Mouse (Mus musculus) stomach, postnatal 0 days (tissue): Measurements from ENCODE around the gene Tlcd1. TPM values are rescaled to one million over a fixed set of nuclear protein-coding genes. Genes with fewer than 3 reads are reported as not detected.

Experiments
- ATAC-seq: fragments of 200-750 bp; cut with Nextera tagmentation; 2 replicates; pipeline ENCODE4 v1.8.0; 2017; ENCODE audit not compliant: low FRiP score, low TSS enrichment
- DNase-seq: peaks from one replicate; pipeline ENCODE4 v3.0.0-alpha.2; 2016; ENCODE audit warnings: low spot score
- H3K27ac ChIP-seq: fragments of 300-500 bp; sonication (generic); replicated peaks from 2 replicates; pipeline ENCODE4 v1.5.1; 2014; ENCODE audit warnings: mild to moderate bottlenecking, control low read depth
- H3K27me3 ChIP-seq: fragments of 300-500 bp; sonication (generic); 2 replicates; pipeline ENCODE4 v1.6.1; 2014; ENCODE audit warnings: low read length; ENCODE audit not compliant: control insufficient read depth, insufficient read depth
- H3K36me3 ChIP-seq: fragments of 300-500 bp; sonication (generic); 2 replicates; pipeline ENCODE4 v1.6.1; 2014; ENCODE audit warnings: low read length, mixed read lengths; ENCODE audit not compliant: control insufficient read depth, insufficient read depth
- H3K4me1 ChIP-seq: fragments of 300-500 bp; sonication (generic); replicated peaks from 2 replicates; pipeline ENCODE4 v1.6.1; 2014; ENCODE audit warnings: antibody characterized with exemption; ENCODE audit not compliant: control insufficient read depth, insufficient read depth
- H3K4me2 ChIP-seq: fragments of 300-500 bp; sonication (generic); replicated peaks from 2 replicates; pipeline ENCODE4 v1.6.1; 2014; ENCODE audit warnings: low read depth, mild to moderate bottlenecking, control low read depth, moderate library complexity
- H3K4me3 ChIP-seq: fragments of 300-500 bp; sonication (generic); 2 replicates; pipeline ENCODE4 v1.5.1; 2014; ENCODE audit warnings: low read depth, low read length, control low read depth
- H3K9ac ChIP-seq: fragments of 300-500 bp; sonication (generic); 2 replicates; pipeline ENCODE4 v1.6.1; 2014; ENCODE audit warnings: mild to moderate bottlenecking, low read length, control low read depth, mixed read lengths
- H3K9me3 ChIP-seq: fragments of 300-500 bp; sonication (generic); 2 replicates; pipeline ENCODE4 v1.6.1; 2016; ENCODE audit warnings: low read length; ENCODE audit not compliant: control insufficient read depth
- CTCF ChIP-seq: IDR thresholded peaks from 2 replicates; pipeline ENCODE4 v1.5.1; 2016; ENCODE audit warnings: antibody characterized with exemption, low read depth, mild to moderate bottlenecking, moderate library complexity
- EP300 ChIP-seq: optimal IDR thresholded peaks from 2 replicates; pipeline ENCODE3; 2016; ENCODE audit warnings: antibody characterized with exemption
- WGBS: fragments of 180-500 bp; shearing (Covaris S2); extraction: QIAGEN DNeasy Blood & Tissue Kit; methylation state at CpG from one replicate; pipeline ENCODE4 v1.1.7; 2014; 5-methylcytosine and 5-hydroxymethylcytosine counted together
- polyA plus RNA-seq: library from polyadenylated mRNA; unstranded; fragments of >200 nt; fragmentation: Nextera tagmentation; extraction: Ambion mirVana; gene quantifications from 2 replicates; pipeline ENCODE4 v1.2.1, GENCODE M21; 2015

The Tlcd1 gene
- polyA plus RNA-seq, 1 experiment from 2014 or later, result 41.3 TPM

DNA sequence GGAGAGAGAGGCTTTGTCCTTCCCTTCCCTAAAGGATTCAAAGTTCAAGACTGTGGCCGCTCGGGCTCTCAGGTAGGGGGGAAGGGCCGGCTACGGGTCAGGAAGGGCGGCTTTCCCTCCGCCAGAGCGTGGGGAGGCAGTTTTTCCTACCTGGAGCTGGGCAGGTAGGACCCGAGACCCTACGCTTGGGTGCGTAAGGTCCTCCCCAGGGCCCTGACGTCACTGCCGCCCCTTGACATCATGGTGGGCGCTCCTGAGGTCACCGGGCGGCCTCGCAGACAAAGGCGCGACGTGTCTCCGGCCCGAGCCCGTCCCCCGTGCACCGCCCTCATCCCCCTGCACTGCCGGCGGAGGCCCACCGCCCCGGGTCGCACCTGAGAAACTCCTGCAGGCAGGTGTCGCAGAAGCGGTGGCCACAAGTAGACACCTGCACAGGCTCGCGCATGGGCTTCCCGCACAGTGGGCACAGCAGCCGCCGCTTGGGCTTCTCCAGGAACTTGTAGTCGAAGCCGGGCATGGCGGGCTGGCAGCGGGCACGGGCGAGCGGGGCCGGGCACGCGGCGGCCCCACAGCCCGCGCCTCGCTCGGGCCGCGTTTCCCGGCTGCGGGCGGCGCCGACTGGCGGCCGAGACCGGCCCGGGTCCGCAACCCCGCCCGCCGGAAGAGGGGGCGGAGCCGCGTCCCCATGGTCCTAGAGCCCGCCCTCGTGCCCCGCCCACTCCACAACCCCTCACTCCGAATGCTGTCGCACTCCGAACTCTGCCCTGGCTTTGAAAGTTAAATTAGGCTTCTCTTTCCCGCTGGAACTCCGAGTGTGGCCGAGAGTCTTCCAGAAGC is 11.4 kb upstream of the Tlcd1 start, which contains the start of gene Traf4:
Gene Traf4 (minus strand): TSS at position 666 of the 837 bp plus-strand sequence.
- peaks cover 8% of the 10 kb centered on the region for H3K4me1 ChIP-seq
- peak within 1 kb of the TSS; percentile 88 for H3K4me3 ChIP-seq
- H3K9me3 ChIP-seq, result no peaks in the 10 kb centered on the region
- ATAC-seq, result peak; percentile 77
- peak within 1 kb of the TSS; percentile 97 for H3K27ac ChIP-seq
- WGBS, result under 1% methylated on average over 67 of the region's 78 CpGs
- H3K9ac ChIP-seq, result peak within 1 kb of the TSS; percentile 93
- peak within 1 kb of the TSS; percentile 89 for H3K4me2 ChIP-seq
- peaks cover 12% of the 10 kb centered on the region for H3K36me3 ChIP-seq
- DNase-seq, result peak; percentile 88
- TF ChIP-seq CTCF (peak; percentile 48), EP300 (no peak)
- H3K27me3 ChIP-seq, result no peaks in the 10 kb centered on the region

DNA sequence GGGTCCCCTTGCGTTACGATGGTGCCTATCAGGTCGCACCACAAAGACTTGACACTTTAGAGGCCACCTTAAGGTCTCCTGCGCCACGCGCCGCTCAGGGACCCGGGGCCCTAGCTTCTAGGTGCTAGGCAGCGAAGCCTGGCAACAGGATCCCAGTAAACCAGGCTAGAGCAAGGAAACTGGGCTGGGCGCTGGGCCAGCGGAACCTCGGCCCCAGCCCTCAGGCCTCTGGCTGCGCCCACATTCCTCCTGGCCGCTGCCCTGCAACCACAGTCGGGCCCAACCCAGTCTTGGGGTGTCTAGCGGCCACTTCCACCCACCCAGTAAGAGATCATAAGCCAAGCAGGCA is 10.8 kb upstream of the Tlcd1 start:
- peaks cover 6% of the 10 kb centered on the region; the same call in 1 of the 2 replicates for H3K36me3 ChIP-seq
- peak overlapping the region; percentile 93 for H3K9ac ChIP-seq
- 2% methylated on average over 16 of the region's 16 CpGs for WGBS
- peak overlapping the region; percentile 89 for H3K4me2 ChIP-seq
- ATAC-seq, result peak; percentile 74
- DNase-seq, result peak; percentile 88
- no peaks in the 10 kb centered on the region for H3K27me3 ChIP-seq
- no peaks in the 10 kb centered on the region for H3K9me3 ChIP-seq
- H3K4me3 ChIP-seq, result peak overlapping the region; percentile 88
- H3K27ac ChIP-seq, result peak overlapping the region; percentile 97
- TF ChIP-seq CTCF, result no peak
- no peak for TF ChIP-seq EP300
- H3K4me1 ChIP-seq, result peaks cover 8% of the 10 kb centered on the region

DNA sequence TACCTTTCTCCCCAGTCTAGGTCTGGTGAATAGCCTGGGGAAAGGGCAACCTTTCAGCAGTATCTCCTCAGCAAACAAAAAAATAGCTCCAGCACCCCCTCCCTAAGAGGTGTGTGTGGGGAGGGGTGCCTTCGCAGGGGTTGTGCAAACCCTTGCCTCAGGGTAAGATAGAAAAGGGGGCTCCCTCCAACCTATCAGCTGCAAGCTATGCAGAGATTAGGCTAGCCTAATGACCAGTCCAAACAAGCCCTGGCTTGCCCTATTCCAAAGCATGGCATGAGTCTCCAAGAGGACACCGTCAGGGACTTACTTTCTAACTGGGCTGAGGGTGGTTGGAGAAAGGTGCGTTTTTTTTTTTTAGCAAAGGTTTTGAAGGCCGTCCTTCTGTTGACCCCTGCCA is 10.3 kb upstream of the Tlcd1 start:
- H3K9me3 ChIP-seq, result no peaks in the 10 kb centered on the region
- H3K9ac ChIP-seq, result peak overlapping the region; percentile 93; the same call in 1 of the 2 replicates

DNA sequence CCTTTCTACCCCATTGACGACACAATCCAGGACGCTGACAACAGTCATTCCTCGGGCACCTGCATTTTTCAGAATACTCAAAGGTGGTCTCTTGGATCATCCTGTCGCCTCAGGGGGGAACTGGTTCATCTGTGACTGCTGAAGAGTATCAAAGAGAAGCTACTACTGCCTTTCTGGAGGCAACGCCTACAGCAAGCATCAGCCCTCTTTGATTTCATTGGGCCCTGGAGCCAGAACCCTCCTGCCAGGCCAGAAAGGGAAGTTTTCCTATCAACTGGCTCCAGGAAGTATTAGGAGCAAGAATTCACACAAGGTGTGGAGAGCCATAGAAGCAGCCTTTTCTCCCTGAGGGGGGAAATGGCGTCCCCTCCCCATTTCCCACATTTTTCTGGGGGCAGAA is 9.9 kb upstream of the Tlcd1 start:
- Histone ChIP-seq H3K4me3 (no peak overlapping the region), H3K9me3 (no peaks in the 10 kb centered on the region), H3K4me1 (peaks cover 8% of the 10 kb centered on the region), H3K36me3 (peaks cover 2% of the 10 kb centered on the region; the same call in 1 of the 2 replicates), H3K4me2 (no peak overlapping the region), H3K27ac (peak overlapping the region; percentile 97), H3K9ac (no peak overlapping the region; the same call in 1 of the 2 replicates), H3K27me3 (no peaks in the 10 kb centered on the region)
- no peak for ATAC-seq
- peak; percentile 58 for DNase-seq
- no peak for TF ChIP-seq EP300
- no peak for TF ChIP-seq CTCF
- WGBS, result 65% methylated on average over 6 of the region's 6 CpGs

More for the DNA sequence above, 10.3 kb upstream of the Tlcd1 start:
- no peak for TF ChIP-seq CTCF
- no peak for TF ChIP-seq EP300
- Histone ChIP-seq H3K4me1 (peaks cover 8% of the 10 kb centered on the region), H3K27ac (peak overlapping the region; percentile 97), H3K36me3 (peaks cover 2% of the 10 kb centered on the region; the same call in 1 of the 2 replicates), H3K4me3 (peak overlapping the region; percentile 88), H3K27me3 (no peaks in the 10 kb centered on the region), H3K4me2 (peak overlapping the region; percentile 89)
- 40% methylated on average over 4 of the region's 4 CpGs for WGBS
- peak; percentile 17 for DNase-seq
- ATAC-seq, result no peak

DNA sequence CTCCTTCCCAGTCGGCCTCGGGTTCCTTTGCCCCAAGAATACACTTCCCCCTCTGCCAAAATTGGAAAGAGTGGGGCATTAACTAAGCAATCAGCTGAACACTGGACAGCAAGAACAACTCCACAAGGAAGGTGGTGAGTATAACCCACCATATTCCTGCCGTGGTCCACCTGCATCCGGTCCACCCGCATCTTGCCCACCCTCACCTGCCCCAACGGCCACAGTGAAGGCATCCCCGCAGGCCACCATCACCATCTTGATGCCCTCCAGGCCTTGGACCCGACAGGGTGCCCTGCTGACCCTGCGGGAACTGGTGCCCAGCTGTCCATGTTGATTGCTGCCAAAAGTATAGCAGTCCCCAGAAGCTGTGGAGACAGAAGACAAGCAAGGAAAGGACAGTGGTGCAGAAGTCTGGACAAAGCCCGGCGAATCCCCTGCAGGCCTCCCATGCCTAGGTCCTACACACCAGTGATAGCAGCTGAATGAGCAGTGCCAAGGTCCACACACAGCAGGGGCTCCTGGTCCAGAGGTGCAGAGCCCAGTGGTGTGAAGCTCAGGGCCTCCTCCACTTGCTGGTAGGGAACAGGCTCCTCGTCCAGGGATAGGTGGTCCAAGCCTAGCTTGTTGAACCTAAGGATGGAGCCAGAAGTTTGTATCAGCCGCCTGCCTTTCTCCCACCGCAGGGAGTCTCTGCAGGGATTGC is 9.1 kb upstream of the Tlcd1 start:
- no peak overlapping the region for H3K4me2 ChIP-seq
- peak overlapping the region; percentile 76; the same call in 1 of the 2 replicates for H3K27ac ChIP-seq
- TF ChIP-seq EP300 (no peak), CTCF (no peak)
- no peak overlapping the region for H3K4me3 ChIP-seq
- peaks cover 4% of the 10 kb centered on the region; the same call in 1 of the 2 replicates for H3K4me1 ChIP-seq
- DNase-seq (no peak), ATAC-seq (no peak)
- H3K36me3 ChIP-seq, result no peaks in the 10 kb centered on the region
- no peaks in the 10 kb centered on the region for H3K27me3 ChIP-seq
- H3K9me3 ChIP-seq, result no peaks in the 10 kb centered on the region
- WGBS, result 92% methylated on average over 14 of the region's 14 CpGs
- no peak overlapping the region for H3K9ac ChIP-seq
